ENCODE assay signal across 8 mouse cellular contexts in the genomic region with DNA sequence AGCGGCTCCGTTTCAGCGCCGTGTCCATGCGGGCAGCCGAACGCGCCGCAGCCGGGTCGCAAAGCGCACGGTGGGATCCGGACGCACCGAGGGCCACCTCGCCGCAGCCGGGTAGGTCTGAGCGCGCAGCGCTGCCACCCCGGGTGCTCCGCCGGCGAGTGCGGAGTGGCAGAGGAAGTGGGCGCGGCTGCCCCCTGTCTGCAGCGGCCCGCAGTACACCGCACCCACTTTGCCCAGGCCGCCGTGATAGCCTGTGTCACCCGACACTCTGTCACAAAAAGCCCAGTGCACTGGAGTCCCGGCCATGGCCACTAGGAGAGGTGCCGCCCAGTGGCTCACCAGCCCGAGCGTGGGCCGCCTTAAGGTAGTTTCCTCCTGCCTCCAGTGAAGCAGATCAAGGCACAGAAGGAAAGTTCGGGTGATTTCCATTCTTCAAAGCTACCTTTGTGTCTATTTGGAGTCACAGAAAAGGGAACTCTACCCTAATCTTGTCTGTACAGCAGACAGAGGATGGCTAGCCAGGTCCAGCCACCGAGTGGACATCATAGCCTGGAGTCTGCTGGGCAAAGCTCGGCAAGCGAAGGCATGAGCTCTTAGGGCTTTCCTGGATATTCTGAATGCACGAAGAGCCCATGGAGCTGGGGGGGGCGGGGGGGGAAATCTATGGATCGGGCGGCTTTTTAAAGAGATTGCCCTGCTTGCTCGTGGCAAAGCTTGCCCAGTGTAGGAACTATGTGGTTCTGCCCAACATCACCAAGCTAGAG. TPM values are rescaled to one million over a fixed set of nuclear protein-coding genes. Genes with fewer than 3 reads are reported as not detected.
A peak's percentile ranks its signal among the peaks of the same experiment; 100 is the strongest.
DNase-seq lines count a peak whose midpoint lies in the region; ATAC-seq lines count a peak whose summit lies in the region.

A gene (minus strand): TSS at position 149 of the 764 bp plus-strand sequence.

- peaks cover 38% of the 10 kb centered on the region for H3K4me1 ChIP-seq in megakaryocyte, embryonic 14.5 days

- H3K27me3 ChIP-seq in megakaryocyte, embryonic 14.5 days (replicated peaks) = peaks cover 82% of the 10 kb centered on the region

- H3K4me3 ChIP-seq in megakaryocyte, embryonic 14.5 days (replicated peaks) = peak within 1 kb of the TSS; percentile 94

- DNase-seq in adrenal gland, adult 2 months = peak; percentile 98
- peak; percentile 93 for DNase-seq in embryo, embryonic 11 days
- DNase-seq in gastrocnemius, postnatal 25 days = peak; percentile 91
- DNase-seq in left cerebral cortex, adult 9 months (ENCODE audit: low spot score in 2 of 2) = peak; percentile 71 to 95
- peak; percentile 91 to 96 for DNase-seq in right cerebral cortex, adult 2 months (ENCODE audit: low spot score in 2 of 2)
- DNase-seq in urinary bladder, postnatal 14 days (ENCODE audit: low spot score) = peak; percentile 92

- ATAC-seq in inflammation-experienced regulatory T-cells, adult 6 months = peak; percentile 96

- H3K9me3 ChIP-seq in megakaryocyte, embryonic 14.5 days = no peaks in the 10 kb centered on the region

- no peaks in the 10 kb centered on the region for H3K36me3 ChIP-seq in megakaryocyte, embryonic 14.5 days (replicated peaks; ENCODE audit: low read length)

RNA-seq across cellular contexts. Expression of the gene that starts here (rescaled TPM):
- total RNA-seq in adrenal gland, adult 2 months (2021) = 100 to 1,000 TPM; 111 to 164 TPM
- polyA plus RNA-seq in adrenal gland, adult 2 months (2012; rRNA removed) = 21.1 and 28.5 TPM in 2 replicates
- 10 to 100 TPM; 33.9 to 46.8 TPM for total RNA-seq in gastrocnemius, postnatal 25 days (2021)
- 10 to 100 TPM in 1 of 3 experiments, 1 to 10 TPM in 2; 5.4 to 11.5 (median 7.1) TPM for polyA plus RNA-seq in inflammation-experienced regulatory T-cells, adult 6 months (2017; shearing (Covaris generic))
- polyA plus RNA-seq in megakaryocyte, embryonic 14.5 days (2012; ENCODE audit: insufficient read depth, low replicate concordance) = 2.2 TPM in 1 of 2 replicates, not detected in the other

Comparison
In these comparisons a context has a peak if more than half of its experiments do, and no peak if none do; other contexts are left out.
1. Peak in every context shown above with its lines: DNase-seq, ATAC-seq and H3K4me3 ChIP-seq.